In genomic region chr17:75005685-75006680, GRCm38 (mm10) we compare ENCODE assay signal across 7 mouse cellular contexts. TPM values are rescaled to one million over a fixed set of nuclear protein-coding genes. Genes with fewer than 3 reads are reported as not detected.
DNase-seq lines count a peak whose midpoint lies in the region; ATAC-seq and TF ChIP-seq lines count a peak whose summit lies in the region.

No protein-coding gene starts in this region.

- WGBS in forebrain, postnatal 0 days, result 1% methylated on average over 91 of the region's 94 CpGs
- WGBS in hindbrain, embryonic 11.5 days, result 2% methylated on average over 60 of the region's 94 CpGs
- under 1% methylated on average over 94 of the region's 94 CpGs for WGBS in limb, embryonic 12.5 days
- WGBS in midbrain, embryonic 12.5 days, result under 1% methylated on average over 92 of the region's 94 CpGs
- under 1% methylated on average over 92 of the region's 94 CpGs for WGBS in stomach, embryonic 14.5 days

- H3K4me1 ChIP-seq in forebrain, postnatal 0 days (ENCODE audit: insufficient read depth), result no peaks in the 10 kb centered on the region
- no peaks in the 10 kb centered on the region for H3K4me1 ChIP-seq in hindbrain, embryonic 11.5 days (replicated peaks; ENCODE audit: control insufficient read depth, insufficient read depth, low read length)
- peaks cover 38% of the 10 kb centered on the region for H3K4me1 ChIP-seq in limb, embryonic 12.5 days (replicated peaks)
- H3K4me1 ChIP-seq in midbrain, embryonic 12.5 days, result peaks cover 9% of the 10 kb centered on the region; the same call in 1 of the 2 replicates
- H3K4me1 ChIP-seq in stomach, embryonic 14.5 days (ENCODE audit: control insufficient read depth, insufficient read depth, low read length), result peaks cover 7% of the 10 kb centered on the region; the same call in 1 of the 2 replicates

- H3K4me3 ChIP-seq in forebrain, postnatal 0 days (ENCODE audit: low read depth, low read length), result peak overlapping the region; percentile 72
- peak overlapping the region; percentile 85 for H3K4me3 ChIP-seq in hindbrain, embryonic 11.5 days (ENCODE audit: low read depth, low read length)
- peak overlapping the region; percentile 94 for H3K4me3 ChIP-seq in limb, embryonic 12.5 days (replicated peaks)
- H3K4me3 ChIP-seq in midbrain, embryonic 12.5 days, result peak overlapping the region; percentile 81
- H3K4me3 ChIP-seq in stomach, embryonic 14.5 days (ENCODE audit: low read depth, low read length), result peak overlapping the region; percentile 87

- H3K4me2 ChIP-seq in forebrain, postnatal 0 days (ENCODE audit: low read depth), result peak overlapping the region; percentile 100
- H3K4me2 ChIP-seq in hindbrain, embryonic 11.5 days (replicated peaks; ENCODE audit: low read depth, low read length), result peak overlapping the region; percentile 98
- peak overlapping the region; percentile 80 for H3K4me2 ChIP-seq in limb, embryonic 12.5 days
- peak overlapping the region; percentile 99 for H3K4me2 ChIP-seq in midbrain, embryonic 12.5 days (replicated peaks)
- H3K4me2 ChIP-seq in stomach, embryonic 14.5 days (replicated peaks; ENCODE audit: low read depth, low read length), result peak overlapping the region; percentile 88

- H3K9ac ChIP-seq in forebrain, postnatal 0 days, result peak overlapping the region; percentile 48
- H3K9ac ChIP-seq in hindbrain, embryonic 11.5 days (ENCODE audit: low read depth, low read length), result peak overlapping the region; percentile 73
- H3K9ac ChIP-seq in limb, embryonic 12.5 days (replicated peaks), result peak overlapping the region; percentile 96
- peak overlapping the region; percentile 81 for H3K9ac ChIP-seq in midbrain, embryonic 12.5 days (replicated peaks)
- H3K9ac ChIP-seq in stomach, embryonic 14.5 days (replicated peaks; ENCODE audit: low read depth, low read length), result peak overlapping the region; percentile 81

- no peak overlapping the region for H3K27ac ChIP-seq in forebrain, postnatal 0 days (ENCODE audit: low read depth, low read length)
- peak overlapping the region; percentile 34; the same call in 1 of the 2 replicates for H3K27ac ChIP-seq in hindbrain, embryonic 11.5 days (ENCODE audit: low read depth, low read length)
- H3K27ac ChIP-seq in limb, embryonic 12.5 days, result peak overlapping the region; percentile 98
- H3K27ac ChIP-seq in midbrain, embryonic 12.5 days (replicated peaks), result peak overlapping the region; percentile 74
- H3K27ac ChIP-seq in stomach, embryonic 14.5 days (ENCODE audit: low read length), result peak overlapping the region; percentile 96

- DNase-seq in NIH3T3 (ENCODE audit: low read depth), result peak; percentile 63
- DNase-seq in adrenal gland, postnatal 14 days, result peak; percentile 54
- no peak for DNase-seq in forebrain, postnatal 0 days
- peak; percentile 74 for DNase-seq in hindbrain, embryonic 11.5 days (ENCODE audit: low spot score)

- no peaks in the 10 kb centered on the region for H3K36me3 ChIP-seq in forebrain, postnatal 0 days (ENCODE audit: insufficient read depth)
- H3K36me3 ChIP-seq in hindbrain, embryonic 11.5 days (ENCODE audit: control insufficient read depth, insufficient read depth, low read length), result no peaks in the 10 kb centered on the region
- peaks cover 15% of the 10 kb centered on the region; the same call in 1 of the 2 replicates for H3K36me3 ChIP-seq in limb, embryonic 12.5 days
- no peaks in the 10 kb centered on the region for H3K36me3 ChIP-seq in midbrain, embryonic 12.5 days
- H3K36me3 ChIP-seq in stomach, embryonic 14.5 days (ENCODE audit: control insufficient read depth, insufficient read depth, low read length), result no peaks in the 10 kb centered on the region

- ATAC-seq in forebrain, postnatal 0 days, result peak; percentile 63
- peak; percentile 83 for ATAC-seq in hindbrain, embryonic 11.5 days (ENCODE audit: low FRiP score)
- peak; percentile 76 for ATAC-seq in limb, embryonic 12.5 days (ENCODE audit: insufficient number of reproducible peaks, insufficient read depth, low FRiP score, low TSS enrichment, low read depth)
- ATAC-seq in midbrain, embryonic 12.5 days (ENCODE audit: low FRiP score, low read depth), result peak; percentile 76
- ATAC-seq in stomach, embryonic 14.5 days (ENCODE audit: insufficient number of reproducible peaks, insufficient read depth, low FRiP score, low read depth), result peak; percentile 72

- no peaks in the 10 kb centered on the region for H3K9me3 ChIP-seq in forebrain, postnatal 0 days (ENCODE audit: low read length)
- no peaks in the 10 kb centered on the region for H3K9me3 ChIP-seq in hindbrain, embryonic 11.5 days (ENCODE audit: control insufficient read depth, low read length)
- no peaks in the 10 kb centered on the region for H3K9me3 ChIP-seq in limb, embryonic 12.5 days
- H3K9me3 ChIP-seq in midbrain, embryonic 12.5 days, result no peaks in the 10 kb centered on the region
- H3K9me3 ChIP-seq in stomach, embryonic 14.5 days (ENCODE audit: control insufficient read depth, low read depth, low read length), result no peaks in the 10 kb centered on the region

- TF ChIP-seq CTCF in forebrain, postnatal 0 days (IDR thresholded peaks at IDR 0.05; ENCODE audit: low read depth), result no peak

- H3K27me3 ChIP-seq in forebrain, postnatal 0 days (ENCODE audit: insufficient read depth, low read length), result no peaks in the 10 kb centered on the region
- no peaks in the 10 kb centered on the region for H3K27me3 ChIP-seq in hindbrain, embryonic 11.5 days (ENCODE audit: control insufficient read depth, insufficient read depth, low read length)
- no peaks in the 10 kb centered on the region for H3K27me3 ChIP-seq in limb, embryonic 12.5 days
- peaks cover 21% of the 10 kb centered on the region for H3K27me3 ChIP-seq in midbrain, embryonic 12.5 days
- no peaks in the 10 kb centered on the region for H3K27me3 ChIP-seq in stomach, embryonic 14.5 days (ENCODE audit: control insufficient read depth, insufficient read depth, low read length)

RNA-seq across cellular contexts. Expression of gene Ltbp1, which starts 0.6 kb away (rescaled TPM):
- 12.7 and 15.8 TPM in 2 replicates for total RNA-seq in adrenal gland, postnatal 14 days (2021)
- total RNA-seq in forebrain, postnatal 0 days (2014; rRNA removed), result 2.0 and 5.2 TPM in 2 replicates
- 1.1 and 1.5 TPM in 2 replicates for polyA plus RNA-seq in forebrain, postnatal 0 days (2015; fragmentation: Nextera tagmentation; extraction: Ambion mirVana)
- polyA plus RNA-seq in hindbrain, embryonic 11.5 days (2014; fragmentation: Nextera tagmentation; extraction: Ambion mirVana), result 5.5 and 5.7 TPM in 2 replicates
- 43.8 and 52.8 TPM in 2 replicates for polyA plus RNA-seq in limb, embryonic 12.5 days (2016; fragmentation: Nextera tagmentation; extraction: Ambion mirVana)
- 5.2 and 6.7 TPM in 2 replicates for polyA plus RNA-seq in midbrain, embryonic 12.5 days (2016; fragmentation: Nextera tagmentation; extraction: Ambion mirVana)
- polyA plus RNA-seq in stomach, embryonic 14.5 days (2014; fragmentation: Nextera tagmentation; extraction: Ambion mirVana), result 49.3 and 49.4 TPM in 2 replicates
